Mouse (Mus musculus) retina, postnatal 7 days (tissue): ENCODE results near the gene Retnlg.
"Not testable (repeated sequence)": the region's sequence is repeated elsewhere in the genome, so short reads cannot be mapped to it uniquely, and the experiment has no call there.

ENCODE experiments used
- DNase-seq: peaks from one replicate; pipeline ENCODE4 v3.0.0-alpha.2; 2012; ENCODE audit warnings: low read depth, low spot score

The Retnlg gene

GRCm38 (mm10) chr16:48872321-48872720 is at the start of gene Retnlg:
TSS of gene Retnlg (plus strand) at chr16:48872621.
- DNase-seq, result no peak

- DNase-seq, result no peak
Observed at GRCm38 (mm10) chr16:48826474-48826873, 45.9 kb upstream of the Retnlg start.

DNA sequence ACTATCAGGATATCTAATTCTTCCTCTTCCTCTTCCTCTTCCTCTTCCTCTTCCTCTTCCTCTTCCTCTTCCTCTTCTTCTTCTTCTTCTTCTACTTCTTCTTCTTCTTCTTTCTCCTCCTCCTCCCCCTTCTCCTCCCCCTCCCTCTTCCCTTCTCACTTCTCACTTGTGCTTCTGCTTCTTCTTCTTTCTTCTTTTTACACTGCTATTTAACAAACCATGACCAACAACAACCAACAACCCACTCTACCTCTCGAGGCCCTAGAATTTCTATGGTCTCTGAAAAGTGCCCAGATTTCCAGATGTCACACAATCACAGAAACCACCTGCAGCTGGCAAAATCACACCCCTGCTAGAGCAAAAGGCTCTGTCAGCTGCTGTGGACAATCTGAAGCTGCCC is 44.8 kb upstream of the Retnlg start:
- no peak for DNase-seq

- DNase-seq, result no peak
Observed at GRCm38 (mm10) chr16:48829060-48829459, 43.4 kb upstream of the Retnlg start.

GRCm38 (mm10) chr16:48832055-48832454 is 40.4 kb upstream of the Retnlg start:
- no peak for DNase-seq

DNA sequence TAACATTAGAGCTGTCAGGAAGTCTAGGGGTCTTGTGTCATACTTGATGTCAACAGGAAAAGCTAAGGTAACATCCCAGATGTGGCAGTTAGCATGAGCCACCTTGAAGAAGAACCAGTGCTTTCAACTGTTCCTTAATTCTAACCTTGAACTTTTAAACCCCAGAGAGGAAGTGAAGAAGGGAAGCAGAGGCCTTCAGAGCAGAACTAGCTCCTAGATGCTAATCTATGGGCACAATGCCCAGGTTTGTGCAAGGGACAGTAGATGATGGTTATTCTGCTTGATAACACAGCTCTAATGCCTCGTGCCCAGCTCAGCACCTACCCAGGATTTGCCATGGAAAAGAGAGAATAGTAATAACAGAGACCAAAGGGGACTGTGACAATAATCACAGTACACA is 38.8 kb upstream of the Retnlg start:
- DNase-seq, result not testable (repeated sequence)

DNA sequence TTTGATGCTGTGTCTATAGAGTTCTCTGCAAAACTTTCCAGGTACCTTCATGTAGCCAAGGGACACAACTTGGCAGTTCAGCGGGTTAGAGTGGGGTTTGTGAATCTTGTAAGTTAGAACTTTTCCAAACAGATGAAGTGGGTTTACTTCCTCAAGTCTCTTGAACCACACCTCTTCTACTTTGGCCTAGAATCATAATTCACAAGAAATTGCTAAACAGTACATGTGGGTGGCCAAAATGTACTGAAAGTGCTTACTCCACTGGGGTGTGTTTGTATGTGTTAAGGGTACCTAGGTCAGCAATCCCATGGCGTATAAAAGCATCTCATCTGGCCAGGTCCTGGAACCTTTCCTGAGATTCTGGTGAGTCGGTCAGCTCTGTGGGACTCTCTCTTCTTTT is 30.2 kb upstream of the Retnlg start, which contains the start of gene Retnla:
Gene Retnla (plus strand): TSS at position 286 of the 400 bp plus-strand sequence.
- DNase-seq, result no peak

DNA sequence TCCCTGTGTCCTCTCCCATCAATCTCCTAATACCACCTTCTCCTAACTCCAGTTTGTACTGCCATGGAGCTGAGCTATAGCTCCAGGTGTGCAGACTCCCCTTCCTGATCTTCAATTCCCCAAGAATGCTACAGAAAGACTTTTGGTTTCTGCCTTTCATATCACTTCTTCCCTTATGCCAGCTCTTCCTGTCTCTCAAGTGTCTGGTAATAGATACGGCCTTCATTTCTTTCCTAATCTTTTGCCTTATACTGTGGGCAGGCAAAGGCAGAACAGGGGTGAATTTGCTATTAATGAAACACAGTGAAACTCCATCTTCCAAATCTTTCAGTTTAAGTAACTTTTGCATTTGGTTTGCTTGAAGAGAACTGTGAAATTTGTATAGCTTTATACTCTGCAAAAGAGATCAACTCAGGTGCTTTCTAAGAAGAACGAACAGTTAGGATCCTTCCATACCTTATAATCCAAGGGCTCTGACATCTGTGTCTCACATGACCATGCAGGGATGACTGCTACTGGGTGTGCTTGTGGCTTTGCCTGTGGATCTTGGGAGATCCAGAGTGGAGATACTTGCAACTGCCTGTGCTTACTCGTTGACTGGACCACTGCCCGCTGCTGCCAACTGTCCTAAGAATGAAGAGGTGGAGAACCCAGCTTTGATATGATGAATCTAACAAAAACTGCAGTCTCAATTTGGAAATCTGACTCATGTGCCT is 28.6 kb upstream of the Retnlg start:
- no peak for DNase-seq

DNA sequence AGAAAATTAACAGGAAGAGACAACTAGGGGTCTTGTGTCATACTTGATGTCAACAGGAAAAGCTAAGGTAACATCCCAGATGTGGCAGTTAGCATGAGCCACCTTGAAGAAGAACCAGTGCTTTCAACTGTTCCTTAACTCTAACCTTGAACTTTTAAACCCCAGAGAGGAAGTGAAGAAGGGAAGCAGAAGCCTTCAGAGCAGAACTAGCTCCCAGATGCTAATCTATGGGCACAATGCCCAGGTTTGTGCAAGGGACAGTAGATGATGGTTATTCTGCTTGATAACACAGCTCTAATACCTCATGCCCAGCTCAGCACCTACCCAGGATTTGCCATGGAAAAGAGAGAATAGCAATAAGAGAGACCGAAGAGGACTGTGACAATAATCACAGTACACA is 7.4 kb upstream of the Retnlg start:
- DNase-seq, result not testable (repeated sequence)

GRCm38 (mm10) chr16:48867690-48868089 is 4.7 kb upstream of the Retnlg start:
- no peak for DNase-seq

DNA sequence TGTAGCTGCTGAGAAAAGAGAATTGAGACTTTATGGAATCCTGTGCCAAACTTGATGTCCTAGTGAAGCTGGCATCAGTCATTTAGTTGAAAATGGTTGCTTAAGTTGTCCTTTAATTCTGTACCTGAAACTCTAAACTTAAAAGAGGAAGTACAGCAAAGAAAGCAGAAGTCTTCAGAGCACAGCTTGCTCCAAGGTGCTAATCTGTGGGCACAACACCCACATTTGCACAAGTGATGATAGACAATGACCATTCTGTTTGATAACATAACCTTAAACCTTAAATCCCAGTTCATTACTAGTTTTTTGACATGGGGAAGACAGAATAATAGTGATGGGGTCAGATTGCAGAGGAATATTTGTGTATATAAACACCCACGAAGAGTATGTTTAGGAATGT is 3.8 kb upstream of the Retnlg start:
- no peak for DNase-seq

- DNase-seq, result no peak
Observed at GRCm38 (mm10) chr16:48869671-48870070, 2.8 kb upstream of the Retnlg start.

DNA sequence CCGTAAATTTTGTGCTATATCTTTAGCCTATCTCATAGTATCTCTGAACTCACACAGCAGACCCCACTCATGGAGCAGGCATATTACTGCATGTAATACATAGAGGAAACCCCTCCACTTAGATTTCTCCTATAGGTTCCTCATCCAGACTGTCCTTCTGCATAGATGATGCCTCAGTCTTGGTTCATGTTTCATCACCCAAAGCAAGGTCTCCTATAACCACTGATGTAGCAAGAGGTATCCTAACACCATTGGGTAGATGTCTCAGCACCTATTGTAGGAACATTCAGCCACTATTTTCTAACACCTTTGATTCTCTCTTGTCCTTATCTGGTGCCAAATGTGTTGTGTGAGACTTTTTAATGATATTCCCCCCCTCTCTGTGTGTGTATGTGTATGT is 667 bp upstream of the Retnlg start:
- DNase-seq, result no peak

DNA sequence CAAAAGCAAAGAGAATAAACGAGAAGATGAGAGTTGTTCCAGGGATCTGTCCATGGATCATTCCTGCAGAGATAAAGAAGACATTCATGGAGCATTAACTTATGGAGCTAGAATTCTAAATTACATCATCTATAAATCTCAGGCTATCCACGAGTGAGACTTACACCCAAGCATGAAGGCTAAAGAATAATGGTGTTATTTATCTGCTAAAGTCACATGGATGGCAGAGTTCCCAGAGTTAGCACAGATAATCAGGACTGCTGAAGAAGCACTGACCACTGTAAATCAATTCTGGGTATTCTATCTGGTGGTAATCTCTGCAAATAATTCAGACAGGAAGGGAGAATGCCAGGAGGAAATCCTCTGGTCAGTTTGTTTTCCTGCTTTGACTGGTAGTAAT is 18.3 kb downstream of the Retnlg start:
- no peak for DNase-seq

- no peak for DNase-seq
Observed at GRCm38 (mm10) chr16:48899868-48900267, 27.4 kb downstream of the Retnlg start.

GRCm38 (mm10) chr16:48911184-48911583 is 38.8 kb downstream of the Retnlg start:
- DNase-seq, result no peak

- DNase-seq, result no peak
Observed at GRCm38 (mm10) chr16:48913206-48913605, 40.8 kb downstream of the Retnlg start.

- no peak for DNase-seq
Observed at GRCm38 (mm10) chr16:48923724-48924123, 51.3 kb downstream of the Retnlg start.
